Mouse (Mus musculus) cerebellum, adult 9-11 months (tissue): ENCODE results near the gene Gm9733.
"Not testable (repeated sequence)": the region's sequence is repeated elsewhere in the genome, so short reads cannot be mapped to it uniquely, and the experiment has no call there.

Experiments used
- DNase-seq: peaks from one replicate; pipeline ENCODE4 v3.0.0; 2022

The Gm9733 gene

GRCm38 (mm10) chr3:15332063-15332462 lies at the start of gene Gm9733:
TSS of gene Gm9733 (minus strand) at chr3:15332302.
- DNase-seq = no peak

DNA sequence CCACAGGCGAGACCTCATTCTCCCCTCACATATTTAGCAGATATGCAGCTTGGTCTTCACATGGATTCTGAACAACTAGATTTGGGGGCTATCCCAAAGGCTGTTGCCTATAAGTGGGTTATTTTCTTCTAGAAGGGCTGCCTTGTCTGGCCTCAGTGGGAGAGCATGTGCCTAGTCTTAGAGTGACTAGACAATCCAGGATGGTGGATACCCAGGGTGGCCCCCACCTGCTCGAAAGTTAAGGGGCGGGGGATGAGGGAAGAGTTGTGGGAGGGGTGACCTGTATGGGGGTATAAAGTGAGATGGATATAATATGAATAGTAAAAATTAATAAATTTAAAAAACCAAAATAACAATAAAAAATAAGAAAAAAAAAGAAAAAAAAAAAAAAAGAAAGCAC lies 23.6 kb upstream of the Gm9733 start:
- not testable (repeated sequence) for DNase-seq

DNA sequence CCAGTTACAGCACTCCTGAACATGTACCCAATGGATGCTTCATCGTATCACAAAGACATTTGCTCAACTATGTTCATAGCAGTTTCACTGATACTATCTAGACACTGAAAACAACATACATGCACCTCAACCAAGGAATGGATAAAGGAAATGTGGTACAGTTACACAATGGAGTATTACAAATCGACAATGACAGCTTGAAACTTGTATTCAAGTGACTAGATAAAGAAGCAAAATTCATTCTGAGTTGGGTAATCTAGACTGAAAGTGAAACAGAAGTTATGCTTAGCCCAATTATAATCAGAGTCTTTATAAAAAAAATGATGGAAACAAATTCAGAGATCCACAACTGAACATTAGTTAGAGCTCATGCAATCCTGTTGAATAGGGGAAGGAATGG lies 18.2 kb upstream of the Gm9733 start:
- not testable (repeated sequence) for DNase-seq

- DNase-seq = not testable (repeated sequence)
Observed at GRCm38 (mm10) chr3:15345606-15346005, 13.5 kb upstream of the Gm9733 start.

GRCm38 (mm10) chr3:15340287-15340686 lies 8.2 kb upstream of the Gm9733 start:
- DNase-seq = no peak

GRCm38 (mm10) chr3:15334182-15334581 lies 2.1 kb upstream of the Gm9733 start:
- DNase-seq = no peak

DNA sequence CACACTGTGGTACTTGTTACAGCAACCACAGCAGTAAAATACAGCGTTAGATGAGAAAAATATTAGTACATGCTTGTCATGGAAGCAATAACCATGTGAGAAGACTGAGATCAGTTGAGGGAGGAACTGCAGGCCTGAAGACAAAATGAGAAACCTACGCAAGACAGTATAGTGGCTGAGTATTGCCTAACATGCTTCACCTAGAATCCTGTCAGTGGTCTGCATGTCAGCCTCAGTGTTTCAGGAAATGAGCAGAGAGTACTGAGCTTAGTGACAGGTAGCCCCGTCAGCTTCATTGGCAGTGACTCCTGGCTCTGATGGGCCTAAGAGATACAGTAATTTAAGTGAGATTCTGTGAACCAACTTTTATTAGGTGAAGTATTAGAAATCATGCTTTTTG lies 557 bp downstream of the Gm9733 start:
- DNase-seq = no peak

DNA sequence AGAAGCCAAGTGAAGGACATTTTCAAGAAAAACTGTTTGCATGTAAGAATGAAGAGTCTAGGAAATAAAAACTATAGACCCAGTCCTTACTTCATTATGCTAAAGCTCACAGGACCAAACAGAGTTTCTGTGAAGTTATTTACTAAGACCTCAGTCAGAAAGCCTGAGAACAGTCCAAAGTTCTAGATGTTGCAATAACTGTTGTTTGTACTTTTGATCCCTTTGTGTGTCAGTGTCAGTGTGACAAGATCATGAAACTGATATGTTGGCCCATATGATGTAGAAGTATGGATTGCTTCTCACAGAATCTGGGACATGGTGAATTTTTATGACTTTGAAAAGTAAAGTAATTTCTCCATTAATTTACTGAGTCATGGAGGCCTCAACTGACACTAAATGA lies 2.6 kb downstream of the Gm9733 start:
- no peak for DNase-seq

DNA sequence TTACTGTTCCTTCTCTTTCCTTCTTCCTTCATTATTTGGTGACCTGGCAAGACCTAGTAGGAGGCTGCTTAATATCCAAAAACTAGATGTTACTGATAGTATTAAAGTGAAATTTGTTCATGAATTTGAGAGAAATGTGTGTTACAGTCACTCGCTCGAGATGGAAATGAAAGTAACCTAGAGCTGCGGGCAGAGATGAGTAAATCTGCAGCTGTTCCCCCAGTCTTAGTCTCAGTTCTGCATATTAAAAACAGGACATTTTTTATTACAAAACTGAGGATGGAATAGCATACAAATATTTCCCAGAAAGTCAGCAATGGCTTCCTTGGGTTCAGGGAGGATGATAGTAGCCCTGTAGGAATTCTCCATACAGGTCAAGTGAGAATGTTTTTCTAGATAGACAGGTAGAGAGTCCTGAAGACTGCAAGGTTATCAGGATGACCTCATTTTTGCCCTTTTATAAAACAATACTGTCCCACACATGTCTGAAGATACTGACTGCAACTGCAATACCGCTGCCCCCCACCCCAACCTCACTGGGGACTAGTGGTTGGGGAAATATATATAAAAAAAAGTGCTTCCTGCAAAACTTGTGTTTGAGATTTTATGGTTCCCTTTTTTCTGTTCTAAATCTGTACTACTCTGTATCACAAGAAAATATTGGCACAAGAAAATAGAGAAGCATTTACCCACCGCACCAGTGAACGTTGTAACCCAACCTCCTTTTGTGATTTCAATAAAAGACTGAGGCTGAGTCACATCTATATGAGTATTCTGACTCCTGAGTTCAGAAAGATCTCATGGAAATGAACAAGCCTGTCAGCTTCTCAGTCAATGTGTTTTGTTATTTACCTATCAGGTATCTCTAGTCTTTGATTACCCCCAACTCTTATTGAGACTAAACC lies 47.4 kb downstream of the Gm9733 start:
- no peak for DNase-seq

- DNase-seq = no peak
Observed at GRCm38 (mm10) chr3:15275899-15276526, 56.1 kb downstream of the Gm9733 start.

DNA sequence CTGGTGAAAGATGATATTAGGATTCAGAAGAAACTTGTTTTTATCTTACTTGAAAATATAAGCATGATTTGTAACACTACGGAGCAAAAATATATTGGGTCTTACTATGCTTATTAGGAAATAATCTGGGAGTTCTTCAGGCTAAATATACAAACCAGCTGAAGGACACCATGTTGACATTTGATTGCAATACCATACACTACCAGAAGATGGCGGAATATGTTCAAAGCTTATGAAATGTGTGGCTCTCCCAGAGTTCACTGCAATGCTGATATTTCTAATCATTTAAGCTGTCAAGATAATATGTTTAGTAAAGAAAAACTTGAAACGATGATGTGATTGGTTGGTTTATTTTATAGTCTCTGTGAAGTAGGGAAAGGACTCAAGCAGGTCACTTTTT lies 67.7 kb downstream of the Gm9733 start:
- DNase-seq = no peak

- DNase-seq = no peak
Observed at GRCm38 (mm10) chr3:15255726-15256125, 76.4 kb downstream of the Gm9733 start.
